Mouse (Mus musculus) midbrain, postnatal 0 days (tissue): ENCODE results near the gene Asap2. TPM values are rescaled to one million over a fixed set of nuclear protein-coding genes. Genes with fewer than 3 reads are reported as not detected.
"Not testable (repeated sequence)": the region's sequence is repeated elsewhere in the genome, so short reads cannot be mapped to it uniquely, and the experiment has no call there.

Experiments
- ATAC-seq: fragments of 200-750 bp; cut with Nextera tagmentation; 2 replicates; pipeline ENCODE4 v1.8.0; 2017; ENCODE audit warnings: moderate number of reproducible peaks, mild to moderate bottlenecking, moderate TSS enrichment, moderate library complexity; ENCODE audit not compliant: low FRiP score
- DNase-seq: peaks from one replicate; pipeline ENCODE4 v3.0.0-alpha.2; 2015; ENCODE audit warnings: low spot score
- H3K27ac ChIP-seq: fragments of 300-500 bp; sonication (generic); 2 replicates; pipeline ENCODE4 v1.5.1; 2014; ENCODE audit warnings: low read depth, mild to moderate bottlenecking, low read length, mixed read lengths
- H3K27me3 ChIP-seq: fragments of 300-500 bp; sonication (generic); 2 replicates; pipeline ENCODE4 v1.6.1; 2014; ENCODE audit warnings: low read length, control low read depth, mixed read lengths; ENCODE audit not compliant: insufficient read depth
- H3K36me3 ChIP-seq: fragments of 300-500 bp; sonication (generic); 2 replicates; pipeline ENCODE4 v1.6.1; 2014; ENCODE audit warnings: low read length, control low read depth, mixed read lengths; ENCODE audit not compliant: insufficient read depth
- H3K4me1 ChIP-seq: fragments of 300-500 bp; sonication (generic); 2 replicates; pipeline ENCODE4 v1.6.1; 2014; ENCODE audit warnings: mild to moderate bottlenecking, control low read depth, antibody characterized with exemption, low read length, mixed read lengths; ENCODE audit not compliant: insufficient read depth
- H3K4me2 ChIP-seq: fragments of 300-500 bp; sonication (generic); 2 replicates; pipeline ENCODE4 v1.6.1; 2014; ENCODE audit warnings: low read depth, mild to moderate bottlenecking, low read length, mixed read lengths; ENCODE audit not compliant: poor library complexity, severe bottlenecking
- H3K4me3 ChIP-seq: fragments of 300-500 bp; sonication (generic); 2 replicates; pipeline ENCODE4 v1.5.1; 2014; ENCODE audit warnings: low read depth, mild to moderate bottlenecking, low read length, moderate library complexity
- H3K9ac ChIP-seq: fragments of 300-500 bp; sonication (generic); replicated peaks from 2 replicates; pipeline ENCODE4 v1.6.1; 2014; ENCODE audit warnings: mild to moderate bottlenecking, low read length, moderate library complexity, mixed read lengths; ENCODE audit not compliant: poor library complexity, severe bottlenecking
- H3K9me3 ChIP-seq: fragments of 300-500 bp; sonication (generic); 2 replicates; pipeline ENCODE4 v1.6.1; 2016; ENCODE audit warnings: low read length, control low read depth
- CTCF ChIP-seq: IDR thresholded peaks from 2 replicates; pipeline ENCODE4 v1.5.1; 2016; ENCODE audit warnings: antibody characterized with exemption, mild to moderate bottlenecking
- WGBS: fragments of 180-500 bp; shearing (Covaris S2); extraction: QIAGEN DNeasy Blood & Tissue Kit; methylation state at CpG from one replicate; pipeline ENCODE4 v1.1.7; 2014; 5-methylcytosine and 5-hydroxymethylcytosine counted together
- polyA plus RNA-seq: library from polyadenylated mRNA; unstranded; fragments of >200 nt; fragmentation: Nextera tagmentation; extraction: Ambion mirVana; gene quantifications from 2 replicates; pipeline ENCODE4 v1.2.1, GENCODE M21; 2015
- total RNA-seq: library from RNA; depleted of rRNA; stranded (reverse); fragments of >200 nt; gene quantifications from 2 replicates; pipeline ENCODE4 v1.2.3, GENCODE M21; 2014; rRNA removed

Gene Asap2
- total RNA-seq (21.3 and 31.5 TPM in 2 replicates), polyA plus RNA-seq (13.3 and 14.7 TPM in 2 replicates)

DNA sequence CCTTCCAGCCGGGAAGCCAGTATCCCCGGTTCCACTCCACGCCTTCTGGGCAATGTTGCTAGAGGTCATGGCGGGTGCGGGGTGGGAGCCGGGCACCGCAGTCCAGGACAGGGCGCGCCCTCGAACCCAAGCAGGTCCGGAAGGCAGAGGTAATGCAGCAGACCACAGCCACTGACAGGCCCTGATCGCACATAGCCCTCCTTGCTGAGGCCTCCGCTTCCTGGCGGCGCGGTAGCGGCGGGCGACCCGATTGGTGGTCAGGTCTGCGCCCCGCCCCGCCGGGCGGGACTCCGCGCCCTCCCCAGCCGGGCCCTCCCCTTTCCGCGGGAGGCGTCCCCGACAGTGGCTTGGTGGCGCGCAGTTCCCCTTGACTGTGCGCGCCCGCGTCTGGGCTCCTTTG, at the start of gene Asap2:
TSS of gene Asap2 (plus strand) at position 328 of the 400 bp plus-strand sequence.
- not testable (repeated sequence) for ATAC-seq, H3K27me3 ChIP-seq, H3K36me3 ChIP-seq, H3K9me3 ChIP-seq, H3K27ac ChIP-seq, H3K4me1 ChIP-seq
- Histone ChIP-seq H3K9ac (peak within 1 kb of the TSS; percentile 44; the same call in 1 of the 2 replicates), H3K4me2 (peak within 1 kb of the TSS; percentile 37; the same call in 1 of the 2 replicates), H3K4me3 (peak within 1 kb of the TSS; percentile 41)
- 0% methylated on average over 7 of the region's 38 CpGs for WGBS
- peak; percentile 1 for DNase-seq

DNA sequence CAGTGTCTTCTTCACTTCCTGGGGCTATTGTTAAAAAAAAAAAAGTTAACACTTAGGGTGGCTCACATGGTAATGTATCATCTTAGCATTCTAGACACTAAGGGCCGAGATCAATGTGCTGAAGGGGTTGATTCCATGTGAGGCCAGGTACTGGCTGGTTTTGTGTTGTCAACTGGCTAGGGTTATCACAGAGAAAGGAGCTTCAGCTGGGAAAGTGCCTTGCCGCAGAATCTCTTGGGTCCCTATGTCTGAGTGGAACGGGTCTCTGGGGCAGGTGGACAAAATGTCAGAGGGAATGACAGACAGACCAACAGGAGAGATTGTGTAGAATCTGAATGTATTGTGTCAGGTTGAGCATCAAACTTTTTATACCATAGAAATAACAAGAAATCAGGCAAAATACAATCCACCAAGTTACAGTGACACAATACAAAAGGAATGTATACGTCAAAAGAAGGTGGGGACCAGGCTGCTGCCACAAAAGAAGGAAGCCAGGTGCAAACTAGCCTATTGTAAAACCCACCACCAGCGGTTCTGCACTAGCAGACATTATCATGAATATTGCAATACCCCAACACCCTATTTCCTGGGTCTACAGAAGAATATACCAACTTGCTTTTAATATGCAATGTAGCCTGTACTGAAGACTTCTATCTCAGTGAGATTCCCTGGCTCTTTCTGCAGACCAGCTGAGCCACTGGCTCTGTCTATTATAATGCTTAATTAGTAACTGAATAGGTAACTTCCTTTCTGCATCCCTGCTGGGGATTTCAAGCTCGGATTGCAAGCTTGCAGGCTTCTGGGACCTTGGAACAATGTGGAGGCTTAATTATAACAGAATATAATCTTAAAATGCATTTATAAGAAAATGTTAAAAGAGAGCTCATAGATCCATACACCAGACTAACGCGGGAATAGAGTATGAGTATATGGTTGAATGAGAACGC, 42.9 kb upstream of the Asap2 start:
- not testable (repeated sequence) for H3K27me3 ChIP-seq, H3K4me2 ChIP-seq, ATAC-seq, H3K27ac ChIP-seq, H3K9me3 ChIP-seq, H3K9ac ChIP-seq, H3K4me3 ChIP-seq, H3K4me1 ChIP-seq, H3K36me3 ChIP-seq, DNase-seq
- 76% methylated on average over 9 of the region's 9 CpGs for WGBS

DNA sequence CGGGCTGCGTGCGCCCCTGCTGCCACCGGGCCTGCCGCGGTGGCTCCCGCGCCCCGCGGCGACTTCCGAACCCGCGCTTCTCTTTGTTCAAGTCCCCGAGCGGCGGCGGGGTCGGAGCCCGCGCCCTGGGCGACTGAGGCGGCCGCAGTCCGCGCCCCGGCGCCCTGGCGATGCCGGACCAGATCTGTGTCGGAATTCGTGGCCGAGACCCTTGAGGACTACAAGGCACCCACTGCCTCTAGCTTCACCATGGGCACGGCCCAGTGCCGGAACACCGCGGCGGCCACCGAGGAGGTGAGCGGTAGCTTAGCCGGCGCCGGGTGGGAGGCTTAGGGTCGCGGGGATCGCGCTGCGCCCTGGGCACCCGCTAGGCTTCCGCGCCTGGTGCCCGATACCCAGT, 320 bp downstream of the Asap2 start:
- Histone ChIP-seq H3K9ac (peak overlapping the region; percentile 44; the same call in 1 of the 2 replicates), H3K4me3 (peak overlapping the region; percentile 41)
- H3K36me3 ChIP-seq, H3K4me2 ChIP-seq, H3K4me1 ChIP-seq, H3K27ac ChIP-seq, ATAC-seq, DNase-seq, H3K9me3 ChIP-seq, H3K27me3 ChIP-seq: not testable (repeated sequence)
- WGBS: under 1% methylated on average over 23 of the region's 52 CpGs

DNA sequence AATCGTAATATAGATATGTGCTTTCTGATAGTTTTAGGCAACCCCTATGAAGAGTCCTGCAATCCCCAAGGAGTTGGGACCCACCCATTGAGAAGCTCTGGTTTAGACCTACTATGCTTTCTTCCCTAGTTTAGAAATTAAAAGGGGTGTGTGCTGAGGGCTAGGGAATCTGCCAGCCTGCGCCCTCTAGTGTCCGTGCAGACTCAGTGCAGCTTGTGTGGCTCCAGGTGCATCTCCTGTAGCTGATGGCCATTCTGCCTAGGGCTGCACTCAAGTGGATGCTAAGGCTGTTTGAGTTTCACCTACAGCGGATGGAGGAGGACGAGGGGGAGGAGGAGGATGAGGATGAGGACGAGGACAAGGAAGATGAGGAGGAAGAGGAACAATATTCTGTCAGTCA, 40.6 kb downstream of the Asap2 start:
- not testable (repeated sequence) for H3K4me2 ChIP-seq, DNase-seq, H3K27ac ChIP-seq, H3K4me1 ChIP-seq, H3K27me3 ChIP-seq, H3K36me3 ChIP-seq, H3K9ac ChIP-seq, ATAC-seq, H3K9me3 ChIP-seq, H3K4me3 ChIP-seq
- WGBS: 53% methylated on average over 6 of the region's 6 CpGs

DNA sequence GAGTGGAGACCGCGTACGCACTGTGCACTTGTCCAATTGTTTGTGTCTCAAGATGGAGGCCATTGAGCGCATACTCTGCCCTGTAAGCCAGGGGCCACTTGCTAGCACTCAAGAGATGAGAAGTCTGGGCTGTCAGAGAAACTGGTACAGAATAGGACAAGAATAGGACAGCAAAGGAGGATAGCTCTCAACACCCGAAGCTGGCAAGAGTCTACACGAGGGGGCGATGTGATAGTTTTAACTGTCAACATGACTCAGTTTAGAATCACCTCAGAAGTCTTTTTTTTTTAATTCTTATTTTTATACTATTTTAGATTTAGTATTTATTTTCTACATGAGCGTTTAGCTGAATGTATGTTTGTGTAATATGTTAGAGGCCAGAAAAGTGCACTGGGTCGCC, 56.5 kb downstream of the Asap2 start:
- H3K9me3 ChIP-seq, H3K27me3 ChIP-seq, H3K4me3 ChIP-seq, DNase-seq, ATAC-seq, H3K4me2 ChIP-seq, H3K4me1 ChIP-seq, H3K36me3 ChIP-seq, H3K27ac ChIP-seq, H3K9ac ChIP-seq: not testable (repeated sequence)
- 95% methylated on average over 9 of the region's 9 CpGs for WGBS

DNA sequence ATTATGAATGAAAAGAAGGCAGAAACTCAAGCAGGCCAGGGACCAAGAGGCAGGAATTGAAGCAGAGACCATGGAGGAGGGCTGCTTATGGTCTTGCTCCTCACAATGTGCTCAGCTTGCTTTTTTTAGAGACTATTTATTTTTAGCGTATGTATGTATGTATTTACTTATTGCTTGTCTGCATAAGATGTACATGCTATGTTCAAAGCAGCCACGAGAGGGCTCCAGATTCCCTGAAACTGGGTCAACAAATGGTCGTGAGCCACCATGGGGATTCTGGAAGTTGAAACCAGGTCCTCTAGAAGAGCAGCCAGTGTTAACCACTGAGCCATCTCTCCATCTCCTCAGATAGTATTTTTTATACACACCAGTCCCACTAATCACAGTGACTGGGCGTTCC, 85.5 kb downstream of the Asap2 start:
- not testable (repeated sequence) for ATAC-seq, H3K4me2 ChIP-seq, H3K27me3 ChIP-seq, H3K9me3 ChIP-seq, H3K27ac ChIP-seq, H3K4me3 ChIP-seq, H3K9ac ChIP-seq, H3K36me3 ChIP-seq, H3K4me1 ChIP-seq
- 37% methylated on average over 4 of the region's 4 CpGs for WGBS
- peak; percentile 68 for DNase-seq
- peak; percentile 63 for TF ChIP-seq CTCF

DNA sequence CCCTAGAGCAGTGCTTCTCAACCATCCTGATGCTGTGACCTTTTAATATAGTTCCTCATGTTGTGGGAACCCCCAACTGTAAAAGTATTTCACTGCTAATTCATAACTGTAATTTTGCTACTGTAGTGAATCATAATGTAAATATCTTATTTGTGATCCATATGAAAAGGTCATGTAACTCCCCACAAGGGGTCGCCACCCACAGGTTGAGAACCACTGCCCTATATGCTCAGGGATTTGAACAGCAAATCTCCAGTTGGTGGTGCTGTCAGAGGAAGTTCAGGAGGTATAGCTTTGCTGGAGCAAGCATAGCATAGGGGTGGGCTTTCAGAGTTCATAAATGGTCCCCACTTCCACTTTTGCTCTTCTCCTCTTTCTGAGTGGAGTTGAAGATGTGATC, 99.9 kb downstream of the Asap2 start:
- not testable (repeated sequence) for H3K9ac ChIP-seq, H3K4me1 ChIP-seq, DNase-seq, H3K4me3 ChIP-seq, ATAC-seq, H3K9me3 ChIP-seq, H3K27me3 ChIP-seq, H3K36me3 ChIP-seq, H3K27ac ChIP-seq, H3K4me2 ChIP-seq
- WGBS: 23% methylated on average over 1 of the region's 1 CpGs

DNA sequence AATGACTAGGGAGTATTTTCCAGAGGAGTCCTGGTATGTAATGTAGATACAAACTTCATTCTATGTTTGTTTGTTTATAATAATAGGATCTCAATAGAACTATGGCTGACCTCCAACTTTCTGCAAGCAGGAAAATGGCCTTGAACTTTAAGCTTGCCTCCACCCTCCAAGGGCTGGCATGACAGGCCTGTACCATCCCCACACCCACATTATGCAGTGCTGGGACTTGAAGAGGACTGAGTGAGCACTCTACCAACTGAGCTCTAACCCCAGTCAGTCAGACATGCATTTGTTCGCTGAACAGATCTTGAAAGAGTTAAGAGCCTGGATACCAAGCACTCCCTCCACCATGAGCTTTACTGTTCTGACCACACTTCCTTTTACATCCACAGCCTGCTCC, 102.2 kb downstream of the Asap2 start:
- not testable (repeated sequence) for ATAC-seq, DNase-seq, H3K9ac ChIP-seq, H3K4me1 ChIP-seq, H3K9me3 ChIP-seq, H3K27ac ChIP-seq, H3K4me3 ChIP-seq, H3K4me2 ChIP-seq, H3K27me3 ChIP-seq, H3K36me3 ChIP-seq
- WGBS: 90% methylated on average over 1 of the region's 1 CpGs
